Mouse (Mus musculus) embryonic facial prominence, embryonic 13.5 days (tissue): ENCODE data around the gene Rnd1. TPM values are rescaled to one million over a fixed set of nuclear protein-coding genes. Genes with fewer than 3 reads are reported as not detected.

ENCODE experiments used
- ATAC-seq: fragments of 200-750 bp; cut with Nextera tagmentation; 2 replicates; pipeline ENCODE4 v1.8.0; 2017; ENCODE audit warnings: low read depth; ENCODE audit not compliant: insufficient number of reproducible peaks, insufficient read depth, low FRiP score, low TSS enrichment
- H3K27ac ChIP-seq: fragments of 300-500 bp; sonication (generic); 2 replicates; pipeline ENCODE4 v1.5.1; 2015; ENCODE audit warnings: moderate library complexity, mild to moderate bottlenecking, inconsistent platforms
- H3K27me3 ChIP-seq: fragments of 300-500 bp; sonication (generic); 2 replicates; pipeline ENCODE4 v1.6.1; 2015; ENCODE audit warnings: mild to moderate bottlenecking, inconsistent platforms
- H3K36me3 ChIP-seq: fragments of 300-500 bp; sonication (generic); 2 replicates; pipeline ENCODE4 v1.6.1; 2015; ENCODE audit warnings: mild to moderate bottlenecking, inconsistent platforms
- H3K4me1 ChIP-seq: fragments of 300-500 bp; sonication (generic); 2 replicates; pipeline ENCODE4 v1.6.1; 2015; ENCODE audit warnings: inconsistent platforms
- H3K4me2 ChIP-seq: fragments of 300-500 bp; sonication (generic); 2 replicates; pipeline ENCODE4 v1.6.1; 2015; ENCODE audit warnings: moderate library complexity, mild to moderate bottlenecking, inconsistent platforms
- H3K4me3 ChIP-seq: fragments of 300-500 bp; sonication (generic); 2 replicates; pipeline ENCODE4 v1.5.1; 2015; ENCODE audit warnings: mild to moderate bottlenecking, inconsistent platforms
- H3K9ac ChIP-seq: fragments of 300-500 bp; sonication (generic); 2 replicates; pipeline ENCODE4 v1.6.1; 2015; ENCODE audit warnings: mild to moderate bottlenecking, inconsistent platforms
- H3K9me3 ChIP-seq: fragments of 300-500 bp; sonication (generic); 2 replicates; pipeline ENCODE4 v1.6.1; 2016; ENCODE audit warnings: inconsistent platforms
- WGBS: fragments of 180-500 bp; shearing (Covaris S2); methylation state at CpG from one replicate; pipeline ENCODE4 v1.1.7; 2015; ENCODE audit warnings: mixed read lengths; 5-methylcytosine and 5-hydroxymethylcytosine counted together
- polyA plus RNA-seq: library from polyadenylated mRNA; unstranded; fragments of >200 nt; fragmentation: Nextera tagmentation; extraction: Ambion mirVana; gene quantifications from 2 replicates; pipeline ENCODE4 v1.2.1, GENCODE M21; 2015

Gene Rnd1
- polyA plus RNA-seq, 1 experiment from 2014 or later, result 0.59 TPM

GRCm38 (mm10) chr15:98623361-98623821, 53.9 kb downstream of the Rnd1 start:
- Histone ChIP-seq H3K4me3 (no peak overlapping the region), H3K36me3 (no peaks in the 10 kb centered on the region), H3K27ac (no peak overlapping the region), H3K9ac (no peak overlapping the region), H3K4me1 (peaks cover 16% of the 10 kb centered on the region), H3K27me3 (peaks cover 5% of the 10 kb centered on the region; the same call in 1 of the 2 replicates), H3K4me2 (no peak overlapping the region), H3K9me3 (no peaks in the 10 kb centered on the region)
- ATAC-seq, result no peak
- WGBS, result 49% methylated on average over 5 of the region's 5 CpGs

- Histone ChIP-seq H3K4me3 (no peak overlapping the region), H3K27me3 (no peaks in the 10 kb centered on the region)
- 19% methylated on average over 6 of the region's 6 CpGs for WGBS
Observed at GRCm38 (mm10) chr15:98622721-98623120, 54.5 kb downstream of the Rnd1 start.

GRCm38 (mm10) chr15:98622199-98622598, 55.1 kb downstream of the Rnd1 start:
- Histone ChIP-seq H3K9me3 (no peaks in the 10 kb centered on the region), H3K4me1 (peaks cover 15% of the 10 kb centered on the region), H3K27me3 (no peaks in the 10 kb centered on the region), H3K27ac (no peak overlapping the region), H3K4me2 (peak overlapping the region; percentile 20; the same call in 1 of the 2 replicates), H3K4me3 (no peak overlapping the region), H3K36me3 (no peaks in the 10 kb centered on the region), H3K9ac (no peak overlapping the region)
- WGBS, result 9% methylated on average over 7 of the region's 7 CpGs
- ATAC-seq, result no peak

More at GRCm38 (mm10) chr15:98622721-98623120, 54.5 kb downstream of the Rnd1 start:
- H3K4me2 ChIP-seq, result no peak overlapping the region; the same call in 1 of the 2 replicates
- peaks cover 15% of the 10 kb centered on the region for H3K4me1 ChIP-seq
- no peaks in the 10 kb centered on the region for H3K9me3 ChIP-seq
- no peak overlapping the region for H3K9ac ChIP-seq
- H3K36me3 ChIP-seq, result no peaks in the 10 kb centered on the region
- H3K27ac ChIP-seq, result no peak overlapping the region
- no peak for ATAC-seq

GRCm38 (mm10) chr15:98617176-98617537, 60.1 kb downstream of the Rnd1 start:
- Histone ChIP-seq H3K27me3 (peaks cover 7% of the 10 kb centered on the region; the same call in 1 of the 2 replicates), H3K9ac (0 out of 2 replicates have a peak overlapping the region, but pooled peaks have one; percentile 46), H3K27ac (no peak overlapping the region), H3K4me3 (no peak overlapping the region; the same call in 1 of the 2 replicates), H3K4me2 (peak overlapping the region; percentile 46), H3K4me1 (peaks cover 19% of the 10 kb centered on the region), H3K36me3 (no peaks in the 10 kb centered on the region), H3K9me3 (no peaks in the 10 kb centered on the region)
- WGBS, result under 1% methylated on average over 12 of the region's 12 CpGs
- no peak for ATAC-seq

- peaks cover 7% of the 10 kb centered on the region; the same call in 1 of the 2 replicates for H3K27me3 ChIP-seq
- WGBS, result 33% methylated on average over 20 of the region's 20 CpGs
- H3K36me3 ChIP-seq, result no peaks in the 10 kb centered on the region
- no peak for ATAC-seq
- H3K9ac ChIP-seq, result 0 out of 2 replicates have a peak overlapping the region, but pooled peaks have one; percentile 46
- no peak overlapping the region; the same call in 1 of the 2 replicates for H3K4me3 ChIP-seq
- H3K4me1 ChIP-seq, result peaks cover 18% of the 10 kb centered on the region
- H3K4me2 ChIP-seq, result peak overlapping the region; percentile 46
- no peaks in the 10 kb centered on the region for H3K9me3 ChIP-seq
- no peak overlapping the region for H3K27ac ChIP-seq
Observed at GRCm38 (mm10) chr15:98616362-98617175, 60.7 kb downstream of the Rnd1 start.

GRCm38 (mm10) chr15:98615751-98616150, 61.5 kb downstream of the Rnd1 start:
- peaks cover 7% of the 10 kb centered on the region; the same call in 1 of the 2 replicates for H3K27me3 ChIP-seq
- no peaks in the 10 kb centered on the region for H3K36me3 ChIP-seq
- 62% methylated on average over 6 of the region's 6 CpGs for WGBS

GRCm38 (mm10) chr15:98614971-98615370, 62.3 kb downstream of the Rnd1 start:
- Histone ChIP-seq H3K36me3 (no peaks in the 10 kb centered on the region), H3K4me2 (no peak overlapping the region), H3K9me3 (no peaks in the 10 kb centered on the region), H3K4me3 (no peak overlapping the region), H3K9ac (peak overlapping the region; percentile 32; the same call in 1 of the 2 replicates), H3K27ac (0 out of 2 replicates have a peak overlapping the region, but pooled peaks have one; percentile 60), H3K4me1 (peaks cover 22% of the 10 kb centered on the region), H3K27me3 (peaks cover 7% of the 10 kb centered on the region; the same call in 1 of the 2 replicates)
- no peak for ATAC-seq
- WGBS, result 36% methylated on average over 6 of the region's 6 CpGs

More at GRCm38 (mm10) chr15:98615751-98616150, 61.5 kb downstream of the Rnd1 start:
- no peak overlapping the region for H3K4me3 ChIP-seq
- H3K9ac ChIP-seq, result no peak overlapping the region
- H3K9me3 ChIP-seq, result no peaks in the 10 kb centered on the region
- H3K4me2 ChIP-seq, result no peak overlapping the region
- H3K27ac ChIP-seq, result no peak overlapping the region
- no peak for ATAC-seq
- H3K4me1 ChIP-seq, result peaks cover 18% of the 10 kb centered on the region

GRCm38 (mm10) chr15:98614551-98614950, 62.7 kb downstream of the Rnd1 start:
- no peak overlapping the region for H3K4me2 ChIP-seq
- H3K27ac ChIP-seq, result peak overlapping the region; percentile 60; the same call in 1 of the 2 replicates
- H3K36me3 ChIP-seq, result no peaks in the 10 kb centered on the region
- peaks cover 24% of the 10 kb centered on the region for H3K4me1 ChIP-seq
- peaks cover 7% of the 10 kb centered on the region; the same call in 1 of the 2 replicates for H3K27me3 ChIP-seq
- no peak overlapping the region for H3K4me3 ChIP-seq
- no peak for ATAC-seq
- no peaks in the 10 kb centered on the region for H3K9me3 ChIP-seq
- peak overlapping the region; percentile 32; the same call in 1 of the 2 replicates for H3K9ac ChIP-seq
- 29% methylated on average over 9 of the region's 9 CpGs for WGBS

Other genes starting within 250 kb of the Rnd1 start
- not detected in 2 replicates for gene Olfr282, start 246.2 kb downstream of the Rnd1 start, polyA plus RNA-seq
- 0.22 TPM in 1 of 2 replicates, not detected in the other for gene Olfr281, start 224.9 kb downstream of the Rnd1 start, polyA plus RNA-seq
- not detected in 2 replicates for gene OR5BS1P, start 207.6 kb downstream of the Rnd1 start, polyA plus RNA-seq
- gene Lalba, start 194.7 kb downstream of the Rnd1 start, polyA plus RNA-seq, result not detected in 2 replicates
- not detected in 2 replicates for gene Olfr279, start 185.1 kb downstream of the Rnd1 start, polyA plus RNA-seq
- 139 and 142 TPM in 2 replicates for gene Kansl2, start 143.2 kb downstream of the Rnd1 start, polyA plus RNA-seq
- 63.1 and 66.2 TPM in 2 replicates for gene Ccnt1, start 106.5 kb downstream of the Rnd1 start, polyA plus RNA-seq
- not detected in 2 replicates for gene 4930415O20Rik, start 106.5 kb downstream of the Rnd1 start, polyA plus RNA-seq
- 11.7 and 19.5 TPM in 2 replicates for gene Adcy6, start 67.4 kb downstream of the Rnd1 start, polyA plus RNA-seq
- gene Cacnb3, start 46.6 kb downstream of the Rnd1 start, polyA plus RNA-seq, result 55.6 and 55.7 TPM in 2 replicates
- 34.5 and 35.4 TPM in 2 replicates for gene Ddx23, start 14.6 kb downstream of the Rnd1 start, polyA plus RNA-seq
- gene Ccdc65, start 30.7 kb upstream of the Rnd1 start, polyA plus RNA-seq, result 0.94 and 1.3 TPM in 2 replicates
- gene Fkbp11, start 50.7 kb upstream of the Rnd1 start, polyA plus RNA-seq, result 40.9 and 48.3 TPM in 2 replicates
- 44.1 and 44.6 TPM in 2 replicates for gene Arf3, start 85.8 kb upstream of the Rnd1 start, polyA plus RNA-seq
- 4.9 and 5.3 TPM in 2 replicates for gene Wnt10b, start 100.7 kb upstream of the Rnd1 start, polyA plus RNA-seq
- not detected in 2 replicates for gene Wnt1, start 112.4 kb upstream of the Rnd1 start, polyA plus RNA-seq
- gene Ddn, start 132.0 kb upstream of the Rnd1 start, polyA plus RNA-seq, result 0.07 TPM in 1 of 2 replicates, not detected in the other
- 90.4 and 92.5 TPM in 2 replicates for gene Prkag1, start 154.1 kb upstream of the Rnd1 start, polyA plus RNA-seq
- gene Kmt2d, start 193.7 kb upstream of the Rnd1 start, polyA plus RNA-seq, result 14.4 and 15.2 TPM in 2 replicates
- 22.9 and 23.4 TPM in 2 replicates for gene Rhebl1, start 217.1 kb upstream of the Rnd1 start, polyA plus RNA-seq
- gene Dhh, start 221.1 kb upstream of the Rnd1 start, polyA plus RNA-seq, result 0.52 and 0.54 TPM in 2 replicates
- 26.8 and 27.8 TPM in 2 replicates for gene Lmbr1l, start 240.8 kb upstream of the Rnd1 start, polyA plus RNA-seq